Mouse (Mus musculus) embryonic fibroblast, embryonic 13.5 days (primary cell): Measurements from ENCODE around the gene 3110009E18Rik.

Experiments
- CTCF ChIP-seq: IDR thresholded peaks from 2 replicates; pipeline ENCODE4 v1.5.1; 2011; ENCODE audit warnings: mild to moderate bottlenecking, control low read depth, low read length, moderate library complexity, borderline replicate concordance; ENCODE audit not compliant: insufficient read depth
- POLR2A ChIP-seq: IDR thresholded peaks from 2 replicates; pipeline ENCODE4 v1.6.1; 2011; ENCODE audit warnings: low read depth, mild to moderate bottlenecking, control low read depth, low read length, moderate library complexity

- TF ChIP-seq POLR2A (no peak), CTCF (no peak)
Observed at GRCm38 (mm10) chr1:120126318-120126717, 5.3 kb downstream of the 3110009E18Rik start.
